ENCODE assay signal across 1 mouse cellular context in the genomic region with DNA sequence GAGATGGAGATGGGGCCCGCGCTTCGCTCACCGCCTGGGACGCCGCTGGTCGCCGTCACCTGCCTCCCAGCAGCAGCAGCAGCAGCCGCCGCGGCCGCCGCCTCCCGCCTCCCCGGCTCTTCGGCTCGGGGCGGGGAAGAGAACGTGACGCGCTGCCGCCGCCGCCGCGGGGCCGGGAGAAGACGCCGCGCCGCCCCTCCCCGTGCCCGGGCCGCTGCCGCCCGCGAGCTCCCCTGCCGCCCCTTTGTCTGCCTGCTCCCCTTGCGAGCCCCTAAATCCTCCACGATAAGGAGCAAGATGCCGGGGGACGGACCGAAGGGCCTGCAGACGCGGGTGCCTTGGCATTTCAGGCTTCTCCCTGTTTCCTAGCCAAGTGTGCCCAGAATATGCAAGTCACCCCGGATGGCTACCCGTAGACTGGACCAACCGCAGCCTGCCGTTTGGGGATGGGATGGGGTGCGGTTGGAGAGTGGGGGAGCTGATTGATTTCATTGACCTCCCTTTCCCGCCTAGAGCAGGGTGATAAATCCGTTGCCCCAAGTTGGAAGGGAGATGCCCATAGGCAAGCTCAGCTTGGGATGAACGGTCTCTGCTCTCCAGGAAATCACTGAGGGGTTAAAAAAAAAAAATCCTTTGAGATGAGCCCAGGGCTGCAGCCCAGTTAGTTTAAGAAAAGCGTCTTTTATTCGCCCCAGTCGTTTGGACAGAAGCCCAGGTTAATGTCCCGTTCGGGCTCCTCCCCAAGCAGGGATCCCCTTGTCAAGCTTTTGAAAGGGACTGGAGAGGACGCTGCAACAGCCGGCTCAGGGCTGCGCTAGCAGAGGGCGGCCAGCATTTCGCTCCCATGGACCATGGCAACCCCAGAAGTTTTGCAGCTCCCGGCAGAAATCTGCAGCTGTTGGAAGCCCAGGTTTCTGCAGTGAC.
TF ChIP-seq lines count a peak whose summit lies in the region.

A gene (minus strand): TSS at position 398 of the 924 bp plus-strand sequence.

TF ChIP-seq in MEL, 35 proteins besides CTCF, POLR2A, EP300 and RAD21:
- no peak for TF ChIP-seq MYB (IDR thresholded peaks at IDR 0.05; ENCODE audit: low read depth, low read length)
- TF ChIP-seq MEF2A (IDR thresholded peaks at IDR 0.05; ENCODE audit: extremely low read depth, insufficient replicate concordance, low read depth, low read length, poor library complexity, severe bottlenecking) = no peak
- no peak for TF ChIP-seq MYC (IDR thresholded peaks at IDR 0.05; ENCODE audit: low read depth, low read length)
- TF ChIP-seq MAFK (IDR thresholded peaks at IDR 0.05; ENCODE audit: borderline replicate concordance, low read depth, low read length) = no peak
- TF ChIP-seq GATA1 (IDR thresholded peaks at IDR 0.05; ENCODE audit: low read depth, low read length) = no peak
- TF ChIP-seq NELFE (IDR thresholded peaks at IDR 0.05; ENCODE audit: low read depth, low read length) = 0 out of 2 replicates have a peak, but pooled peaks have one; percentile 44
- TF ChIP-seq SIN3A (IDR thresholded peaks at IDR 0.05; ENCODE audit: low read length) = no peak; the same call in 1 of the 2 replicates
- no peak for TF ChIP-seq TCF12 (IDR thresholded peaks at IDR 0.05; ENCODE audit: low read depth, low read length)
- 0 out of 2 replicates have a peak, but pooled peaks have one; percentile 65 for TF ChIP-seq UBTF (IDR thresholded peaks at IDR 0.05; ENCODE audit: borderline replicate concordance, insufficient read depth, low read depth, low read length)
- no peak for TF ChIP-seq BHLHE40 (IDR thresholded peaks at IDR 0.05; ENCODE audit: borderline replicate concordance, low read depth, low read length)
- no peak for TF ChIP-seq USF2 (IDR thresholded peaks at IDR 0.05; ENCODE audit: borderline replicate concordance in 1 of 2, insufficient read depth in 1 of 2, low read depth in 1 of 2, low read length in 2 of 2)
- peak; percentile 59 for TF ChIP-seq ZNF384 (IDR thresholded peaks at IDR 0.05; ENCODE audit: low read depth, low read length)
- no peak for TF ChIP-seq ZKSCAN1 (IDR thresholded peaks at IDR 0.05; ENCODE audit: low read depth, low read length)
- no peak for TF ChIP-seq USF1 (IDR thresholded peaks at IDR 0.05; ENCODE audit: low read depth, low read length)
- no peak for TF ChIP-seq POLR2AphosphoS5 (IDR thresholded peaks at IDR 0.05; ENCODE audit: borderline replicate concordance, low read depth, low read length)
- peak; percentile 28; the same call in 1 of the 2 replicates for TF ChIP-seq MAZ (IDR thresholded peaks at IDR 0.05; ENCODE audit: low read depth, low read length)
- no peak for TF ChIP-seq NRF1 (IDR thresholded peaks at IDR 0.05; ENCODE audit: insufficient read depth, low read depth, low read length, poor library complexity, severe bottlenecking)
- TF ChIP-seq JUND (IDR thresholded peaks at IDR 0.05; ENCODE audit: low read depth, low read length) = no peak
- no peak for TF ChIP-seq POLR2AphosphoS2 (IDR thresholded peaks at IDR 0.05; ENCODE audit: low read length)
- TF ChIP-seq MXI1 (IDR thresholded peaks at IDR 0.05; ENCODE audit: low read depth, low read length) = 0 out of 2 replicates have a peak, but pooled peaks have one; percentile 13
- TF ChIP-seq KAT2A (conservative IDR thresholded peaks at IDR 0.05; ENCODE audit: low read depth, low read length) = no peak
- TF ChIP-seq RCOR1 (IDR thresholded peaks at IDR 0.05; ENCODE audit: low read depth, low read length) = no peak
- TF ChIP-seq CHD1 (IDR thresholded peaks at IDR 0.05; ENCODE audit: low read depth, low read length) = no peak
- TF ChIP-seq MAX (IDR thresholded peaks at IDR 0.05; ENCODE audit: low read length) = no peak
- no peak for TF ChIP-seq TBP (IDR thresholded peaks at IDR 0.05; ENCODE audit: low read depth, low read length)
- no peak for TF ChIP-seq ELF1 (IDR thresholded peaks at IDR 0.05; ENCODE audit: low read depth, low read length)
- TF ChIP-seq E2F4 (IDR thresholded peaks at IDR 0.05; ENCODE audit: borderline replicate concordance, low read depth, low read length) = no peak
